Mouse (Mus musculus) lung, embryonic 15.5 days (tissue): ENCODE measurements around the gene Prkn. TPM values are rescaled to one million over a fixed set of nuclear protein-coding genes. Genes with fewer than 3 reads are reported as not detected.

Experiments
- ATAC-seq: fragments of 200-750 bp; cut with Nextera tagmentation; 2 replicates; pipeline ENCODE4 v1.8.0; 2017; ENCODE audit warnings: moderate number of reproducible peaks, borderline replicate concordance; ENCODE audit not compliant: low FRiP score, low TSS enrichment; ENCODE audit errors: extremely low read depth
- H3K27ac ChIP-seq: fragments of 300-500 bp; sonication (generic); 2 replicates; pipeline ENCODE4 v1.5.1; 2015; ENCODE audit warnings: moderate library complexity, mild to moderate bottlenecking, inconsistent platforms
- H3K27me3 ChIP-seq: fragments of 300-500 bp; sonication (generic); 2 replicates; pipeline ENCODE4 v1.6.1; 2015; ENCODE audit warnings: inconsistent platforms
- H3K36me3 ChIP-seq: fragments of 300-500 bp; sonication (generic); 2 replicates; pipeline ENCODE4 v1.6.1; 2015; ENCODE audit warnings: inconsistent platforms
- H3K4me1 ChIP-seq: fragments of 300-500 bp; sonication (generic); 2 replicates; pipeline ENCODE4 v1.6.1; 2015; ENCODE audit warnings: inconsistent platforms
- H3K4me2 ChIP-seq: fragments of 300-500 bp; sonication (generic); 2 replicates; pipeline ENCODE4 v1.6.1; 2015; ENCODE audit warnings: inconsistent platforms, mild to moderate bottlenecking, moderate library complexity
- H3K4me3 ChIP-seq: fragments of 300-500 bp; sonication (generic); 2 replicates; pipeline ENCODE4 v1.5.1; 2015; ENCODE audit warnings: mild to moderate bottlenecking, inconsistent platforms
- H3K9ac ChIP-seq: fragments of 300-500 bp; sonication (generic); 2 replicates; pipeline ENCODE4 v1.6.1; 2015; ENCODE audit warnings: inconsistent platforms
- H3K9me3 ChIP-seq: fragments of 300-500 bp; sonication (generic); 2 replicates; pipeline ENCODE4 v1.6.1; 2016; ENCODE audit warnings: inconsistent platforms
- WGBS: fragments of 180-500 bp; shearing (Covaris S2); methylation state at CpG from one replicate; pipeline ENCODE4 v1.1.7; 2015; 5-methylcytosine and 5-hydroxymethylcytosine counted together
- polyA plus RNA-seq: library from polyadenylated mRNA; unstranded; fragments of >200 nt; fragmentation: Nextera tagmentation; extraction: Ambion mirVana; gene quantifications from 2 replicates; pipeline ENCODE4 v1.2.1, GENCODE M21; 2015

Gene Prkn
- polyA plus RNA-seq, 1 experiment from 2014 or later, result 0.90 TPM

GRCm38 (mm10) chr17:11087088-11087487 lies 246.9 kb downstream of the Prkn start:
- H3K4me3 ChIP-seq, result no peak overlapping the region
- peak; percentile 59; the same call in 1 of the 2 replicates for ATAC-seq
- 51% methylated on average over 5 of the region's 5 CpGs for WGBS

GRCm38 (mm10) chr17:11087823-11088222 lies 247.6 kb downstream of the Prkn start:
- peak; percentile 42; the same call in 1 of the 2 replicates for ATAC-seq
- Histone ChIP-seq H3K27me3 (no peaks in the 10 kb centered on the region), H3K27ac (no peak overlapping the region), H3K36me3 (no peaks in the 10 kb centered on the region), H3K4me3 (no peak overlapping the region), H3K9me3 (no peaks in the 10 kb centered on the region), H3K4me2 (no peak overlapping the region), H3K9ac (no peak overlapping the region), H3K4me1 (peaks cover 3% of the 10 kb centered on the region; the same call in 1 of the 2 replicates)
- WGBS, result 29% methylated on average over 8 of the region's 8 CpGs

More at GRCm38 (mm10) chr17:11087088-11087487, 246.9 kb downstream of the Prkn start:
- H3K36me3 ChIP-seq, result no peaks in the 10 kb centered on the region
- no peak overlapping the region for H3K27ac ChIP-seq
- H3K4me1 ChIP-seq, result peaks cover 3% of the 10 kb centered on the region; the same call in 1 of the 2 replicates
- no peak overlapping the region for H3K9ac ChIP-seq
- no peaks in the 10 kb centered on the region for H3K27me3 ChIP-seq
- no peak overlapping the region for H3K4me2 ChIP-seq
- no peaks in the 10 kb centered on the region for H3K9me3 ChIP-seq

GRCm38 (mm10) chr17:11089361-11089760 lies 249.2 kb downstream of the Prkn start:
- Histone ChIP-seq H3K9me3 (no peaks in the 10 kb centered on the region), H3K36me3 (no peaks in the 10 kb centered on the region), H3K4me3 (no peak overlapping the region), H3K4me2 (no peak overlapping the region), H3K27ac (no peak overlapping the region), H3K27me3 (no peaks in the 10 kb centered on the region), H3K4me1 (peaks cover 3% of the 10 kb centered on the region; the same call in 1 of the 2 replicates), H3K9ac (no peak overlapping the region)
- WGBS, result 68% methylated on average over 6 of the region's 6 CpGs
- no peak for ATAC-seq

GRCm38 (mm10) chr17:11092900-11093299 lies 252.7 kb downstream of the Prkn start:
- peak; percentile 55; the same call in 1 of the 2 replicates for ATAC-seq
- no peaks in the 10 kb centered on the region for H3K9me3 ChIP-seq
- no peak overlapping the region for H3K9ac ChIP-seq
- H3K4me2 ChIP-seq, result no peak overlapping the region
- 0 out of 2 replicates have a peak, but pooled peaks cover 1% of the 10 kb centered on the region for H3K4me1 ChIP-seq
- H3K36me3 ChIP-seq, result no peaks in the 10 kb centered on the region
- H3K27ac ChIP-seq, result no peak overlapping the region
- WGBS, result 39% methylated on average over 6 of the region's 6 CpGs
- H3K4me3 ChIP-seq, result no peak overlapping the region
- no peaks in the 10 kb centered on the region for H3K27me3 ChIP-seq

GRCm38 (mm10) chr17:11093321-11093720 lies 253.1 kb downstream of the Prkn start:
- H3K9ac ChIP-seq, result no peak overlapping the region
- no peaks in the 10 kb centered on the region for H3K27me3 ChIP-seq
- H3K4me1 ChIP-seq, result no peaks in the 10 kb centered on the region
- H3K9me3 ChIP-seq, result no peaks in the 10 kb centered on the region
- no peaks in the 10 kb centered on the region for H3K36me3 ChIP-seq
- H3K27ac ChIP-seq, result no peak overlapping the region
- H3K4me2 ChIP-seq, result no peak overlapping the region
- no peak for ATAC-seq
- no peak overlapping the region for H3K4me3 ChIP-seq
- 55% methylated on average over 3 of the region's 3 CpGs for WGBS

GRCm38 (mm10) chr17:11107007-11107406 lies 266.8 kb downstream of the Prkn start:
- WGBS, result 74% methylated on average over 3 of the region's 3 CpGs
- no peak overlapping the region for H3K4me3 ChIP-seq
- no peak for ATAC-seq

GRCm38 (mm10) chr17:11107916-11108315 lies 267.7 kb downstream of the Prkn start:
- Histone ChIP-seq H3K4me1 (no peaks in the 10 kb centered on the region), H3K4me2 (no peak overlapping the region), H3K9me3 (no peaks in the 10 kb centered on the region), H3K9ac (no peak overlapping the region), H3K27me3 (no peaks in the 10 kb centered on the region), H3K4me3 (no peak overlapping the region), H3K27ac (no peak overlapping the region), H3K36me3 (no peaks in the 10 kb centered on the region)
- WGBS, result 58% methylated on average over 2 of the region's 2 CpGs
- ATAC-seq, result no peak

More at GRCm38 (mm10) chr17:11107007-11107406, 266.8 kb downstream of the Prkn start:
- H3K36me3 ChIP-seq, result no peaks in the 10 kb centered on the region
- no peak overlapping the region for H3K27ac ChIP-seq
- no peaks in the 10 kb centered on the region for H3K9me3 ChIP-seq
- no peak overlapping the region for H3K4me2 ChIP-seq
- H3K4me1 ChIP-seq, result no peaks in the 10 kb centered on the region
- no peaks in the 10 kb centered on the region for H3K27me3 ChIP-seq
- no peak overlapping the region for H3K9ac ChIP-seq

GRCm38 (mm10) chr17:11117508-11117907 lies 277.3 kb downstream of the Prkn start:
- no peak overlapping the region for H3K27ac ChIP-seq
- H3K9ac ChIP-seq, result no peak overlapping the region
- H3K36me3 ChIP-seq, result no peaks in the 10 kb centered on the region
- no peak overlapping the region for H3K4me3 ChIP-seq
- no peaks in the 10 kb centered on the region for H3K4me1 ChIP-seq
- no peak for ATAC-seq
- H3K9me3 ChIP-seq, result no peaks in the 10 kb centered on the region
- no peak overlapping the region for H3K4me2 ChIP-seq
- WGBS, result 71% methylated on average over 10 of the region's 10 CpGs
- no peaks in the 10 kb centered on the region for H3K27me3 ChIP-seq

GRCm38 (mm10) chr17:11124048-11124447 lies 283.9 kb downstream of the Prkn start:
- no peak for ATAC-seq
- H3K27me3 ChIP-seq, result no peaks in the 10 kb centered on the region
- no peaks in the 10 kb centered on the region for H3K9me3 ChIP-seq
- H3K4me3 ChIP-seq, result no peak overlapping the region
- no peak overlapping the region for H3K9ac ChIP-seq
- no peaks in the 10 kb centered on the region for H3K36me3 ChIP-seq
- no peak overlapping the region for H3K27ac ChIP-seq
- H3K4me1 ChIP-seq, result no peaks in the 10 kb centered on the region
- 72% methylated on average over 7 of the region's 7 CpGs for WGBS
- no peak overlapping the region for H3K4me2 ChIP-seq

- H3K9ac ChIP-seq, result no peak overlapping the region
Observed at GRCm38 (mm10) chr17:11127217-11127616, 287.0 kb downstream of the Prkn start.

GRCm38 (mm10) chr17:11130919-11131318 lies 290.7 kb downstream of the Prkn start:
- Histone ChIP-seq H3K4me1 (no peaks in the 10 kb centered on the region), H3K4me2 (no peak overlapping the region), H3K36me3 (no peaks in the 10 kb centered on the region), H3K27me3 (no peaks in the 10 kb centered on the region), H3K4me3 (no peak overlapping the region), H3K9ac (no peak overlapping the region), H3K27ac (no peak overlapping the region), H3K9me3 (no peaks in the 10 kb centered on the region)
- WGBS, result 83% methylated on average over 4 of the region's 4 CpGs
- no peak for ATAC-seq

More at GRCm38 (mm10) chr17:11127217-11127616, 287.0 kb downstream of the Prkn start:
- no peaks in the 10 kb centered on the region for H3K4me1 ChIP-seq
- no peak overlapping the region for H3K4me3 ChIP-seq
- H3K4me2 ChIP-seq, result no peak overlapping the region
- no peaks in the 10 kb centered on the region for H3K27me3 ChIP-seq
- no peaks in the 10 kb centered on the region for H3K36me3 ChIP-seq
- WGBS, result 73% methylated on average over 1 of the region's 1 CpGs
- H3K27ac ChIP-seq, result no peak overlapping the region
- H3K9me3 ChIP-seq, result no peaks in the 10 kb centered on the region
- ATAC-seq, result no peak

- H3K4me1 ChIP-seq, result no peaks in the 10 kb centered on the region
- 74% methylated on average over 5 of the region's 5 CpGs for WGBS
- no peak overlapping the region for H3K4me3 ChIP-seq
- H3K4me2 ChIP-seq, result no peak overlapping the region
- H3K27ac ChIP-seq, result no peak overlapping the region
- ATAC-seq, result no peak
- H3K9ac ChIP-seq, result no peak overlapping the region
- H3K27me3 ChIP-seq, result no peaks in the 10 kb centered on the region
- no peaks in the 10 kb centered on the region for H3K36me3 ChIP-seq
- no peaks in the 10 kb centered on the region for H3K9me3 ChIP-seq
Observed at GRCm38 (mm10) chr17:11142321-11142720, 302.1 kb downstream of the Prkn start.

- no peak overlapping the region for H3K4me3 ChIP-seq
- no peaks in the 10 kb centered on the region for H3K4me1 ChIP-seq
- no peaks in the 10 kb centered on the region for H3K9me3 ChIP-seq
- H3K36me3 ChIP-seq, result no peaks in the 10 kb centered on the region
- H3K9ac ChIP-seq, result no peak overlapping the region
- WGBS, result 73% methylated on average over 3 of the region's 3 CpGs
- no peak overlapping the region for H3K27ac ChIP-seq
- no peak overlapping the region for H3K4me2 ChIP-seq
- no peak for ATAC-seq
- H3K27me3 ChIP-seq, result no peaks in the 10 kb centered on the region
Observed at GRCm38 (mm10) chr17:11156119-11156518, 315.9 kb downstream of the Prkn start.
